Mouse (Mus musculus) heart, postnatal 0 days (tissue): Measurements from ENCODE around the gene Phyhd1.

Source experiments
- CTCF ChIP-seq: IDR thresholded peaks from 2 replicates; pipeline ENCODE4 v1.5.1; 2016; ENCODE audit warnings: antibody characterized with exemption, control low read depth, low read depth
- EP300 ChIP-seq: IDR thresholded peaks from 2 replicates; pipeline ENCODE4 v1.6.1; 2016; ENCODE audit warnings: antibody characterized with exemption, low read depth

DNA sequence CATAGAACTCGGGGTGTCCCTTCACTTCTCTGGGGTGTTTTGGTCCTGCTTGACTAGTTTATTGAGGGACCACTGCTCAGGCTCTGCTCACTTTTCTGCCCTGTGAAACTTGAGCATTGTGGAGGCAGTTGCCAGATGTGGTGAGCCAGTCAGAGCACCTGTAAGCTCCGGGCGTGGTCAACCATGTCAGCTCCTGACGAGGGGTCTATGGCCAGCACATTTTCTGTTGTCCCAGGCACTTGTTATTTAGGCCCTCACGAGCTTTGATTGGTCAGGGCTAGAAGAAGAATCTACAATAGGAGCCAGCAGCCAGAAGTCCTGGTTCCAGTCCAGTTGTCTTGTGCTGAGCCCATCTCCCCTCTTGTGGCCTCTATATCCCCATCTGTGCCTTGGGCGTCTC, 2.2 kb upstream of the Phyhd1 start:
- TF ChIP-seq CTCF (no peak), EP300 (no peak)
